Mouse (Mus musculus) forebrain, embryonic 11.5 days (tissue): ENCODE measurements around the gene Ccdc88b. TPM values are rescaled to one million over a fixed set of nuclear protein-coding genes. Genes with fewer than 3 reads are reported as not detected.

Experiments
- ATAC-seq: fragments of 200-750 bp; cut with Nextera tagmentation; replicated peaks from 2 replicates; pipeline ENCODE4 v1.8.0; 2017; ENCODE audit warnings: moderate TSS enrichment; ENCODE audit not compliant: low FRiP score
- DNase-seq: peaks from one replicate; pipeline ENCODE4 v3.0.0-alpha.2; 2017; ENCODE audit warnings: low spot score
- H3K27ac ChIP-seq: fragments of 300-500 bp; sonication (generic); 2 replicates; pipeline ENCODE4 v1.5.1; 2014; ENCODE audit warnings: low read depth, low read length
- H3K27me3 ChIP-seq: fragments of 300-500 bp; sonication (generic); 2 replicates; pipeline ENCODE4 v1.6.1; 2014; ENCODE audit warnings: mild to moderate bottlenecking, low read length, mixed read lengths; ENCODE audit not compliant: control insufficient read depth, insufficient read depth
- H3K36me3 ChIP-seq: fragments of 300-500 bp; sonication (generic); 2 replicates; pipeline ENCODE4 v1.6.1; 2014; ENCODE audit warnings: mild to moderate bottlenecking, low read length, moderate library complexity, mixed read lengths; ENCODE audit not compliant: control insufficient read depth, insufficient read depth
- H3K4me1 ChIP-seq: fragments of 300-500 bp; sonication (generic); replicated peaks from 2 replicates; pipeline ENCODE4 v1.6.1; 2014; ENCODE audit warnings: low read length, mixed read lengths; ENCODE audit not compliant: control insufficient read depth, insufficient read depth
- H3K4me2 ChIP-seq: fragments of 300-500 bp; sonication (generic); 2 replicates; pipeline ENCODE4 v1.6.1; 2014; ENCODE audit warnings: low read depth, mild to moderate bottlenecking, low read length, moderate library complexity, mixed read lengths; ENCODE audit not compliant: severe bottlenecking
- H3K4me3 ChIP-seq: fragments of 300-500 bp; sonication (generic); 2 replicates; pipeline ENCODE4 v1.5.1; 2014; ENCODE audit warnings: low read depth, low read length
- H3K9ac ChIP-seq: fragments of 300-500 bp; sonication (generic); 2 replicates; pipeline ENCODE4 v1.6.1; 2014; ENCODE audit warnings: low read length
- H3K9me3 ChIP-seq: fragments of 300-500 bp; sonication (generic); 2 replicates; pipeline ENCODE4 v1.6.1; 2016; ENCODE audit warnings: low read length, mixed read lengths; ENCODE audit not compliant: control insufficient read depth
- WGBS: fragments of 180-500 bp; shearing (Covaris S2); extraction: QIAGEN DNeasy Blood & Tissue Kit; methylation state at CpG from one replicate; pipeline ENCODE4 v1.1.7; 2014; 5-methylcytosine and 5-hydroxymethylcytosine counted together
- polyA plus RNA-seq: library from polyadenylated mRNA; unstranded; fragments of >200 nt; fragmentation: Nextera tagmentation; extraction: Ambion mirVana; gene quantifications from 2 replicates; pipeline ENCODE4 v1.2.1, GENCODE M21; 2014

Gene Ccdc88b
- polyA plus RNA-seq, 1 experiment from 2014 or later, result 0.80 TPM

DNA sequence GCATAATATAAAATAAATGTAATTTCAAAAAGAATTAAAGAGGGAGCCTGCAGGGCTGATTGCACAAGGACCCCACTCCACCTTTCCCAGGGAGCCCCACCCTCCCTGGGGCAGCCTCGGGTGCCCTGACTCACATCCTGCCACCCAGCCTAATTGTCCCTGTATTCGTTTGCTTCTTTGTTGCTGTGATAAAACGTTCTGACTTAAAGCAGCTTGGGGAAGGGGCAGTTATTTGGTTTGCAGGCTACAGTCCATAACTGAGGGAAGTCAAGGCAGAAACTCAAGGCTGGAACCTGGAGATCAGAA, 16.8 kb downstream of the Ccdc88b start:
- no peak overlapping the region for H3K27ac ChIP-seq
- H3K36me3 ChIP-seq, result no peaks in the 10 kb centered on the region
- WGBS, result 14% methylated on average over 3 of the region's 3 CpGs
- DNase-seq, result no peak
- H3K27me3 ChIP-seq, result peaks cover 29% of the 10 kb centered on the region
- H3K4me2 ChIP-seq, result no peak overlapping the region
- ATAC-seq, result no peak
- H3K9ac ChIP-seq, result no peak overlapping the region
- no peaks in the 10 kb centered on the region for H3K9me3 ChIP-seq
- peaks cover 8% of the 10 kb centered on the region for H3K4me1 ChIP-seq
- no peak overlapping the region for H3K4me3 ChIP-seq

DNA sequence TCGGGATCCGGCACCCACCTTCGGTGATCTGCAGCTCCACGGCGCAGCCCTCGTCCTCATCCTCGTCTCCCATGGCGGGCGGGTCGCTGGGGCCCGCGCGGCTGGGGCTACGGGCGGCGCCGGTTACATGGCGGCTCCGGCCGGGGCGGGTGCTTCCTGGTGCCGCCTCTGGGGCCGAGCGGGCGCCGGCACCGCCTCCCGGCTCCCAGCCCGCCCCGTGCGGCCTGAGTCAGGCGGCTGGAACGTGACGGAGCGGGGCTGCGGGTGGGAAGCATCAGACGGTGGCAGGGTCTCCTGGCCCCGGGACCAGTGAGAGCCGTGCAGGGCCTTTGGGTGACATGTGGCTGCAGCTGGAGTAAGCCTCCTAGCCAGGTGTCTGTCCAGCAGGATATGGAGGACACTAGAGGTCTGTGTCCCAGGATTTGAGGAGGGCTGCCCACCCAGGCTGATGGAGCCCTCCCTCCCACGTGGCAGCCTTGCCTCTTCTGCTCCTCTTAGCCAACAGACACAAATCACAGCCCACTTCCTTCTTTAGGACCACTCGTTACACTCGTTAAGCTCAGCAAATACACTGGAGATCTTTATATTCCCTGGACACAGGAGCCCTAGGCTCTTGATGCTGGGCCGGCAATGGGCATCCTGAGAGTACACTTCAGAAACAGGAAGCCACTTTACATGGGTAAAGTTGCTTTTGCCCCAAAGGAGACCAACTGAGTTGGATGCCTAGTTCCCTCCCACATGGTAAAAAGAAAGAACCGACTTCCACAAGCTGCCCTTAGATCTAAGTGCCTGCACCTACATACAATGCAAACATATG, 17.3 kb downstream of the Ccdc88b start, which contains the start of gene Rps6ka4:
Gene Rps6ka4 (minus strand): TSS at position 162 of the 817 bp plus-strand sequence.
- Histone ChIP-seq H3K27ac (no peak within 1 kb of the TSS), H3K4me1 (peaks cover 8% of the 10 kb centered on the region), H3K27me3 (peaks cover 25% of the 10 kb centered on the region), H3K4me2 (peak within 1 kb of the TSS; percentile 99), H3K9ac (peak within 1 kb of the TSS; percentile 66), H3K36me3 (no peaks in the 10 kb centered on the region), H3K4me3 (peak within 1 kb of the TSS; percentile 60), H3K9me3 (no peaks in the 10 kb centered on the region)
- 2% methylated on average over 43 of the region's 44 CpGs for WGBS
- ATAC-seq, result peak; percentile 73
- peak; percentile 73 for DNase-seq

DNA sequence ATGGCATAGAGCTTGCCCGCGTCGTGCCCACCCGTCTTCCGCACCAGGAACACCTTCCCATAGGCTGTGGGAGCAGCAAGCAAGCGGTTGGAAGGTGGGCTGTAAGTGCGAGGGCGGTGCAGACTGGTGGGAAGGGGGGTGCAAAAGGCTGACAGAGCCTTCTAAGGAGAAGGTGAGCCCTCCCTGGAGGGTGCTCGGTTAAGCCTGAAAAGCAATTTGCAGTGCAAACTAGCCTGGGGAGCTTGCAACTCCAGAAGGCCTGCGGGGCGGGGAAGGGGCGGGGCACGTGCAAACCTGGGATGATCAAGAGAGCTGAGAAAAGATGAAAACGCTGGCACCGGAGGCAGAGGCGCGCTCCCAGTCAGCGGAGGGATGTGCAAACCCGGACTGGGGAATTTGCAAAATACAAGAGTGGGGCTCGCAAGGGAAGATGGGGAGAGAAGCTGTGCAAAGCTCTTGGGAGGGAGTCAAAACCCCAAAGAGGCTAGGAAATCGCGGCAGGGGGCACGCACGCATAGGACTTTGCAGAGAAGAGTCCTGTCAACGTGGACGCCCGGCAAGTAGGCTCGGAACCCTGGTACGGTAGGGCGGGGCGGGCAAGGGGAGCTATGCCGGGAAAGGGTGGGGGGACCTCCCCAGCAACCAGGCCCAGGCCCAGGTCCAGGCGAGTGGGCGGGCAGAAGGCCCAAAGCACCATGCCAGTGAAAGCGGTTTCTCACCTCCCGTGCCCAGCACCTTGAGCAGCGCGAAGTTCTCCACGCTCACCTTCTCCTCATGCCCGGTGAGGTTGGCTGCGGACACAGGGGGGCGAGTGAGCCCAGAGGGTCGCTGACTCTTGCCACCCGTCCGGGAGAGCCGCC, 18.2 kb downstream of the Ccdc88b start:
- Histone ChIP-seq H3K36me3 (no peaks in the 10 kb centered on the region), H3K27me3 (peaks cover 25% of the 10 kb centered on the region), H3K4me2 (peak overlapping the region; percentile 99), H3K9ac (peak overlapping the region; percentile 66), H3K4me1 (peaks cover 8% of the 10 kb centered on the region), H3K4me3 (peak overlapping the region; percentile 60), H3K9me3 (no peaks in the 10 kb centered on the region), H3K27ac (no peak overlapping the region)
- ATAC-seq, result peak; percentile 53
- WGBS, result under 1% methylated on average over 45 of the region's 46 CpGs
- DNase-seq, result peak; percentile 73

- 85% methylated on average over 8 of the region's 8 CpGs for WGBS
- H3K9ac ChIP-seq, result no peak overlapping the region
- H3K4me3 ChIP-seq, result no peak overlapping the region
- no peak overlapping the region for H3K4me2 ChIP-seq
- DNase-seq, result no peak
- H3K4me1 ChIP-seq, result peaks cover 10% of the 10 kb centered on the region
- no peak for ATAC-seq
- H3K9me3 ChIP-seq, result no peaks in the 10 kb centered on the region
- peaks cover 38% of the 10 kb centered on the region for H3K27me3 ChIP-seq
- H3K36me3 ChIP-seq, result no peaks in the 10 kb centered on the region
- H3K27ac ChIP-seq, result no peak overlapping the region
These were observed 25.6 kb downstream of the Ccdc88b start for GRCm38 (mm10) chr19:6832363-6832762.

GRCm38 (mm10) chr19:6831331-6831730, 26.7 kb downstream of the Ccdc88b start:
- H3K27ac ChIP-seq, result no peak overlapping the region
- no peaks in the 10 kb centered on the region for H3K9me3 ChIP-seq
- H3K4me2 ChIP-seq, result peak overlapping the region; percentile 66
- peaks cover 38% of the 10 kb centered on the region for H3K27me3 ChIP-seq
- no peak for DNase-seq
- H3K4me1 ChIP-seq, result peaks cover 10% of the 10 kb centered on the region
- under 1% methylated on average over 17 of the region's 17 CpGs for WGBS
- H3K4me3 ChIP-seq, result peak overlapping the region; percentile 28
- no peaks in the 10 kb centered on the region for H3K36me3 ChIP-seq
- H3K9ac ChIP-seq, result peak overlapping the region; percentile 2; the same call in 1 of the 2 replicates
- ATAC-seq, result no peak

DNA sequence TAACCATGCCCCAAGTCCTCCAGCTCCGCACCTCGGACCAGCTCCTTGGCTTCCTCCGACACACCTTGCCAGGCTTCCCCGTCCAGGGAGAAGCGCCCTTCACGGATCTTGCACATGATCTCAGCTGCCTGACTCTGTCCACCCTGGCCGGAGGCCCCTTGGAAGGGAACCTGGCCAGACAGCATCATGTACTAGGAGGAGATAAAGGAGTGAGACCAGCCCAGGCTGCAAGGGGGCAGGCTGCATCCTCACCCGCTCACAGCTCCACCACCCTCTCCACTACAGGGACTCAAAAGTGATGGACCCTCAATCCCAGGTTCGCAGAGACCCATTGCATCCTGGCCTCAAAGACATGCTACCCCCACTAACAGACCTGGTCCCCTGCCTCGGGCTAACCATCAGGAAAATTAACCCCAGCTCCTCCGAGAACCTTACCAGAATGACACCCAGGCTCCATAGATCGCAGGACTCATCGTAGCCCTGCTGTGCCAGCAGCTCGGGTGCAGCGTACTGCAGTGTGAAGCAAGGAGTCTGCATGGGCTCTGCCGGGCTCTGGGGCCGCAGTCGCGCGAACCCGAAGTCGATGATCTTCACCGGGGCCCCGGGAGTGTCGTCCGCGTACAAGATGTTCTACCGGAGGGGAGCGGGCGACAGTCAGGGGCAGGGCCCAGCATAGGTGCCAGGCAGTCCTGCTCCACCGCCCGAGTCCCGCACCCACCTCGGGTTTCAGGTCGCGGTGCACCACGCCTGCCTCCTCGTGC, 27.3 kb downstream of the Ccdc88b start:
- H3K9ac ChIP-seq, result peak overlapping the region; percentile 2; the same call in 1 of the 2 replicates
- ATAC-seq (no peak), DNase-seq (no peak)
- peak overlapping the region; percentile 66 for H3K4me2 ChIP-seq
- H3K9me3 ChIP-seq, result no peaks in the 10 kb centered on the region
- H3K36me3 ChIP-seq, result no peaks in the 10 kb centered on the region
- H3K27me3 ChIP-seq, result peaks cover 38% of the 10 kb centered on the region
- no peak overlapping the region for H3K27ac ChIP-seq
- H3K4me1 ChIP-seq, result peaks cover 10% of the 10 kb centered on the region
- 2% methylated on average over 38 of the region's 38 CpGs for WGBS
- H3K4me3 ChIP-seq, result peak overlapping the region; percentile 28

- H3K27me3 ChIP-seq, result peaks cover 38% of the 10 kb centered on the region
- DNase-seq (peak; percentile 72), ATAC-seq (no peak)
- no peaks in the 10 kb centered on the region for H3K9me3 ChIP-seq
- no peak overlapping the region for H3K9ac ChIP-seq
- no peak overlapping the region for H3K27ac ChIP-seq
- H3K4me3 ChIP-seq, result peak overlapping the region; percentile 28
- H3K4me2 ChIP-seq, result peak overlapping the region; percentile 66
- H3K4me1 ChIP-seq, result peaks cover 10% of the 10 kb centered on the region
- 1% methylated on average over 48 of the region's 48 CpGs for WGBS
- H3K36me3 ChIP-seq, result no peaks in the 10 kb centered on the region
These were observed 28.0 kb downstream of the Ccdc88b start for GRCm38 (mm10) chr19:6829870-6830555.

- Histone ChIP-seq H3K9ac (no peak overlapping the region), H3K27ac (no peak overlapping the region), H3K4me2 (no peak overlapping the region), H3K4me1 (peaks cover 10% of the 10 kb centered on the region), H3K27me3 (peaks cover 38% of the 10 kb centered on the region), H3K4me3 (no peak overlapping the region), H3K9me3 (no peaks in the 10 kb centered on the region), H3K36me3 (no peaks in the 10 kb centered on the region)
- DNase-seq, result no peak
- 10% methylated on average over 3 of the region's 3 CpGs for WGBS
- no peak for ATAC-seq
These were observed 28.9 kb downstream of the Ccdc88b start for GRCm38 (mm10) chr19:6829069-6829468.
